Comparison of ENCODE assay signal across 11 mouse cellular contexts in genomic region chr10:8805402-8805801, GRCm38 (mm10).
DNase-seq lines count a peak whose midpoint lies in the region; ATAC-seq and TF ChIP-seq lines count a peak whose summit lies in the region.
"Had no signal": no experiment of that assay in that cellular context is flagged by ENCODE, and none has a peak within 500 bp of the region (broad histone marks: within the 10 kb centered on the region; RNA-seq: fewer than 3 reads in every experiment).

No protein-coding gene starts in this region.

- intact Hi-C loops in heart, postnatal 14 days (cut with DNase I), result loop anchor here (5.0 kb wide), 1 partner anchor 82 kb away; the partner anchor contains the start of gene Sash1

- peak; percentile 43; the same call in 1 of the 2 replicates for ATAC-seq in liver, embryonic 14.5 days (ENCODE audit: insufficient read depth)
- no peak for ATAC-seq in liver, embryonic 11.5 days (replicated peaks; ENCODE audit: low FRiP score)
- ATAC-seq: activated CD4-positive, CD25-positive, alpha-beta regulatory T cell, adult 4 months had no signal

- no peak overlapping the region for H3K27ac ChIP-seq in liver, embryonic 14.5 days
- H3K27ac ChIP-seq in liver, embryonic 11.5 days (ENCODE audit: low read depth, low read length), result no peak overlapping the region

- TF ChIP-seq EP300 in liver, embryonic 14.5 days (IDR thresholded peaks at IDR 0.05; ENCODE audit: low read depth), result no peak

- no peaks in the 10 kb centered on the region for H3K27me3 ChIP-seq in liver, embryonic 14.5 days (ENCODE audit: control insufficient read depth, insufficient read depth, low read length)
- no peaks in the 10 kb centered on the region for H3K27me3 ChIP-seq in liver, embryonic 11.5 days (replicated peaks; ENCODE audit: control insufficient read depth, insufficient read depth, low read length)
- H3K27me3 ChIP-seq: forebrain, embryonic 12.5 days had no signal

- peaks cover 0 to 9% of the 10 kb centered on the region in 2 experiments; a peak in 2 of 4 replicates for H3K4me1 ChIP-seq in liver, embryonic 14.5 days (replicated peaks; ENCODE audit: control insufficient read depth in 2 of 2, insufficient read depth in 2 of 2, low read length in 1 of 2)
- peaks cover 19% of the 10 kb centered on the region for H3K4me1 ChIP-seq in liver, embryonic 11.5 days (replicated peaks; ENCODE audit: control insufficient read depth, insufficient read depth, low read length)

- no peaks in the 10 kb centered on the region for H3K36me3 ChIP-seq in liver, embryonic 14.5 days (replicated peaks; ENCODE audit: control insufficient read depth, insufficient read depth, low read depth)
- H3K36me3 ChIP-seq in liver, embryonic 11.5 days (ENCODE audit: control insufficient read depth, insufficient read depth, low read length), result no peaks in the 10 kb centered on the region
- H3K36me3 ChIP-seq: forebrain, embryonic 12.5 days had no signal

- DNase-seq in liver, embryonic 14.5 days (ENCODE audit: low read depth in 3 of 3, low spot score in 3 of 3), result no peak
- DNase-seq in liver, embryonic 11.5 days (ENCODE audit: low spot score), result no peak
- peak; percentile 53 to 57 for DNase-seq in heart, postnatal 14 days
- DNase-seq in kidney, postnatal 4 days, result peak; percentile 34 to 58
- no peak for DNase-seq in c-Kit-positive CD71-positive TER-119-positive erythroid progenitor cells, embryonic 14.5 days (ENCODE audit: low spot score)
- DNase-seq in thymus, postnatal 36 days, result no peak
- DNase-seq in layer of hippocampus, adult 11-12 months (ENCODE audit: low spot score), result no peak
- DNase-seq: right cerebral cortex, postnatal 25 days; thymus, adult 18-20 months had no signal

- WGBS in liver, embryonic 14.5 days (ENCODE audit: insufficient replicate concordance), result 70% methylated on average over 3 of the region's 3 CpGs
- WGBS in liver, embryonic 11.5 days, result 75% methylated on average over 3 of the region's 3 CpGs

- H3K4me2 ChIP-seq in liver, embryonic 14.5 days (ENCODE audit: low read depth), result no peak overlapping the region
- H3K4me2 ChIP-seq in liver, embryonic 11.5 days, result no peak overlapping the region
- H3K4me2 ChIP-seq: forebrain, embryonic 12.5 days had no signal

- H3K9me3 ChIP-seq in liver, embryonic 14.5 days (ENCODE audit: control insufficient read depth, low read length), result no peaks in the 10 kb centered on the region
- no peaks in the 10 kb centered on the region for H3K9me3 ChIP-seq in liver, embryonic 11.5 days (ENCODE audit: control insufficient read depth, low read length)
- H3K9me3 ChIP-seq: forebrain, embryonic 12.5 days had no signal

- no peak for TF ChIP-seq CTCF in liver, embryonic 14.5 days (IDR thresholded peaks at IDR 0.05; ENCODE audit: low read depth)

- H3K4me3 ChIP-seq in liver, embryonic 14.5 days (ENCODE audit: insufficient read depth in 1 of 2, low read depth in 2 of 2, low read length in 2 of 2), result no peak overlapping the region
- H3K4me3 ChIP-seq in liver, embryonic 11.5 days (ENCODE audit: low read depth, low read length), result no peak overlapping the region
- H3K4me3 ChIP-seq: forebrain, embryonic 12.5 days had no signal

- no peak overlapping the region for H3K9ac ChIP-seq in liver, embryonic 14.5 days (replicated peaks)
- no peak overlapping the region for H3K9ac ChIP-seq in liver, embryonic 11.5 days (ENCODE audit: low read depth, low read length)
- H3K9ac ChIP-seq: forebrain, embryonic 12.5 days had no signal

Comparison
In these comparisons a context has a peak if more than half of its experiments do, and no peak if none do; other contexts are left out.
1. DNase-seq: peak in heart, postnatal 14 days (2 of 2) and kidney, postnatal 4 days (2 of 2); none in liver, embryonic 14.5 days (0 of 3), liver, embryonic 11.5 days (single experiment), c-Kit-positive CD71-positive TER-119-positive erythroid progenitor cells, embryonic 14.5 days (single experiment), thymus, postnatal 36 days (0 of 2) and layer of hippocampus, adult 11-12 months (single experiment).